Mouse (Mus musculus) cerebellum, postnatal 14 days (tissue): Measurements from ENCODE around the gene Auts2.
"Not testable (repeated sequence)": the region's sequence is repeated elsewhere in the genome, so short reads cannot be mapped to it uniquely, and the experiment has no call there.

Source experiments
- DNase-seq, 2 experiments: peaks; one replicate each; pipeline ENCODE4 v3.0.0; 2021; ENCODE audit warnings: mixed read lengths in 2 of 2

Auts2 gene

DNA sequence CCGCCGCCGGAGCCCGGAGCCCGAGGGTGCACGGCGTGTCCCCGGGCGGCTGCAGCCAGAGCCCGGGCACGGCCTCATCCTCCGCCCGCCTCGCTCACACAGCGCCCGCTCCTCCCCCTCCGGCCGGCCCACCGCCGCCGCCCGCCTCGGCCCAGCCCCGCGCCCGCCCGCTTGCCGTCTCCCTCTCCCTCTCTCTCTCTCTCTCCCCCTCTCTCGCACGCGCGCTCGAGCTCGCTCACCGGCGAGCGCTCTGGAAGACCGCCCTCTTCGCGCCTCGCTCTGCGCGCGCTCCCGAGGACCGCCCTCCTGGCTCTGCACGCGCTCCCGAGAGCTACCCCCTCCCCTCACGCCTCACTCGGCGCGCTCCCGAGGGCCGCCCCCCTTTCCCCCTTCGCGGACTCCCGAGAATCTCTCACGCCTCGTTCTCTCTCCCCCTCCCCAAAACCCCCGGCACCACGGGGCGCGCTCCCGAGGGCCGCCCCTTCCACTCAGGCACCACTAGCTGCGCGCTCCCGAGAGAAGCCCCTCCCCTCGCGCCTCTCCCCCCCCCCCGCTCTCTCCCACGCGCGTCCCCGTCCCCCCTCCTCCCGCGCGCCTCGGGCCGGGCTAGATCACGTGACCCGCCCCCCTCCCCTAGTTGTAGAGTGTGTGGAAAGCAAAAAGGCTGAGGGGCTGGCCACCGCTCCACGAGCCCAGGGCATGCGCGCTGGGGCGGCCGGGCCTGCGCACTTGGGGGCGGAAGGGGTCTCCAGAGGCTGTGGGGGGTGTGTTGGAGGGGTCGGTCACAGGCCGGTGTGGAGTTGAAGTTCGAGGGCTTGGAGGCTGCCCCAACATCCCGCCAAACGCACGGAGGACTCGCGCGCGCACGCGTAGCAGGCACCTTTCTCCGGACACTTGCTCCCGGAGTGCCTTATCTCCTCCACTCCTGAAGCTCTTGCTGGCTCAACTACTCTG is at the start of gene Auts2:
TSS of gene Auts2 (minus strand) at position 227 of the 954 bp plus-strand sequence.
- peak; percentile 91 to 93 for DNase-seq

DNA sequence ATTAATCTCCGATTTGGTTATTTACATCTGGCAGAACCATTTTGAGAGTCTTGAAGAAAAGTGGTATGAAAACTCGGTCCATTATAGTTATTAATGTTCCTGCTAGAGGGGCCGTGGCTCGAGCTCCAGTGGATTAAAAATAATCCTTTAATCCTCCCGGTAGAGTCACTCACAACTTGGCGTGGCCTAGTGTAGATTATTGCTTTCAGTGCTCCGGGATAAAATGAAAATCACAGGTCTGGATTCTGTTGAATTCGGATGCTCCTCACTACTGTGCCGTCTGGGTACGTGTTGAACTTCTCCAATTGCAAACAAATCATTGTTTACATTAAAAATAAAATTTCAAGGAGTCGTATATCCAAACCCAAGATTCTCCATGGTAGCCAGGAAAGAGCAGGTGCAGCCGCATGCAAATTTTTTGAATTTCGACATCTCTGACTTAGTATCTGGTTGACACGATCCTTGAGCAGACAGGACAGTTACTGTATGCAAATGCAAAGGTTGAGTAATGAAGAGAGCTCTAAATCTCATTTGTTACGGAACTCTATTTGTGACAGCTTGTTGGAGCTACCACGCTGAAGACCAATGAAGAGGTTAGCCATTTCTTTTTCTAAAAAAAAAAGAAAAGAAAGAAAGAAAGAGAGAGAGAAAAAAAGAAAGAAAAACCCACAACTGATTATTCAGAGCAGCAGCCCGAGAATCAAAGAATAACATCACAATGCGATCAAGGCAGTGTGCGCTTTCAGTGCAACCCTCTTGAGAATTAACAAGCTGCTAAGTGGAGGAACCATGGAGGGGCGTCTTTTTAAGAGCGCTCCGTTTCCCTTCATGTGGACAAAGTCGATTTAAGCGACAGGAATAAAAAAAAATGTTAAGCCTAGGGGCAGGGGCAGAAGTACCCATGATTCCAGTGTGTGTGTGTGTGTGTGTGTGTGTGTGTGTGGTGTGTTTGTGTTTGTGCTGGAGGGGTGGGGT is 48.9 kb upstream of the Auts2 start:
- no peak for DNase-seq

DNA sequence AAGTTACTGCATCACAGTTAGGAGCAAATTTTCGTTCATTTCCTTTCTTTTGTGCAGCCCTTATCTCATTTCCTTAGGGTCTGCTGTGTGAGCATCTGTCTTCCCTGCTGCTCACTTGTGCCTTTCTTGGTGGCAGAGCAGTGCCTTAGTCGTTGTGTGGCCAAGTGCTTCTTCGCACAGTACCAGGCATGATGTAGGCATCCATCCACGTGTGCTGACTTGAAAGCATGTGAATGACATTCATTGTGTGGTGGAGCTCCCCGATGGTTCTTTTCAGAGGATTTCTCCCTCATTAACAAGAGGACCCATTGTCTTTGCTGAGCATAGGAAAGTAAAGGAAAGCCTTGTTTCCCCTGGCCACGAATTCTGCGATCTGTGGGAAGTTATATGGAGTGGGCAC is 36.6 kb upstream of the Auts2 start:
- DNase-seq = no peak

DNA sequence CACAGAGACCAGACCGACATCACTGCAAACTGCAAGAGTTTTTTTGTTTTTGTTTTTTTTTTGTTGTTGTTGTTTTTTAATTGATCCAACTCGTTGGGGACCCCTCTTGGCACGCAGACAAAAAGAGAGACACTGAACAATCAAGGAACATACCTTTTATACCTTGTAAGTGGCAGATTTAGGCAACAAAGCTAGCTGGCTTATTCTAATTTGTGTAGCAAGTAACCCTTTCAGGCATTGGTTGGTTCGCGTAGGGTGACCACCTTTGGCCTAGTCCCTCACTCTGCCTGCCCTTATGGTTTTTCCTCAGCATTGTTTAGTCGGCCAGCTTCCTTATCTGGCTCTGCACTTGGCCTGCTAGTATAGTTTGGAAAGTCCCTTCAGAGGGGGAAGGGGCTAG is 17.6 kb upstream of the Auts2 start:
- DNase-seq = not testable (repeated sequence)

DNA sequence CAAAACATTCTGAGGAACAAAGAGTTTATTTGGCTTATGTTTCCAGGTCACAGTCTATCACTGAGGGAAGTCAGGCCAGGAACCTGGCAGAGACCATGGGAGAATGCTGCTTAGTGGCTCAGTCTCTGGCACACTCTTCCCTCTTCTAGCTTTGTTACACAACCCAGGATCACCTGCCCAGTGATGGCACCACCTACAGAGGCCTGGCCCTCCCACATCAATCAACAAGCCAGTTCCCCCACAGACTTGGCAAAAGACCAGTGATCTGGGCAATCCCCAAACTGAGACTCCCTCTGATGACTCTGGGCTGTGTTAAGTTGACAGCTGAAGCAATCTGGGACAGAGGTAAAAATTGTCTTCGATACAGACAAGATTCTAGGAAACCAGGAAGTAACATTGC is 2.6 kb upstream of the Auts2 start:
- DNase-seq = peak; percentile 38 to 68

DNA sequence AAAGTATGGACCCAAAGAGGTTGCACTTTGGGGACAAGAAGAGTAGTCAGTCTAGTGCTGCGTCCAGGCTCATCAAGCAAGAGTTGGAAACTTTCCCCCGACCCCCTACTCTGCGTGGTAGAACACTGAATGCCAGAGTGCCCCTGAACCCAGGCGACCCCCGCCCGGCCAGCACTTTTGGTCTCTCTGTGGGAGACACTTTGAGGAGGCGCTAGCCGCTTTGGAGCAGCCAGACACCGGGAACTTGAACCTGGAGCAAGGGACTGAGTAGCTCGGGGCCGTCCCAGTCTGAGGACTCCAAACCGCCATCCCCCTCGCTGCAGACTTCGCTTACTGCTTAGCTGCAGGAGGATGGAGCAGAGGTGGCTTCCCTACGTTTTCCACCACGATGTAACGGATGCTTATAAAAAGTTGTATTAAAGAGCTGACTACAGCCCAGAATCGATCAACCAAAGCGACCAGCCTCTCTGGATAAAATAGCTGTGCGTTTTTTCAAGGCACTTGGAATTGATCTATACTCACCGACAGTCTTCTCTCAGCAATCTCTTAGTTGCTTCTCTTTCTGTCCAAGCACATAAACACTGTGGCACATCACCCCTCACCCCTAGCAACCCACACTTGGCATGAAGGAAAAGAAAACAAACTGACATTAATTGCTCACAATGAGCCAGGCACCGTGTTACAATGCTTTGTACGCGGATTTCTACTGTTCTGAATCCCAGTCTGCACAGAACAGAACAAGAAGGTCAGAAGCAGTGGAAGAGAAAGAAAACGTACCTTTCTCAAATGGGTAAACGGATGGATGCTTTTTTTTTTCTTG is 1.2 kb upstream of the Auts2 start:
- peak; percentile 45 to 47 for DNase-seq

DNA sequence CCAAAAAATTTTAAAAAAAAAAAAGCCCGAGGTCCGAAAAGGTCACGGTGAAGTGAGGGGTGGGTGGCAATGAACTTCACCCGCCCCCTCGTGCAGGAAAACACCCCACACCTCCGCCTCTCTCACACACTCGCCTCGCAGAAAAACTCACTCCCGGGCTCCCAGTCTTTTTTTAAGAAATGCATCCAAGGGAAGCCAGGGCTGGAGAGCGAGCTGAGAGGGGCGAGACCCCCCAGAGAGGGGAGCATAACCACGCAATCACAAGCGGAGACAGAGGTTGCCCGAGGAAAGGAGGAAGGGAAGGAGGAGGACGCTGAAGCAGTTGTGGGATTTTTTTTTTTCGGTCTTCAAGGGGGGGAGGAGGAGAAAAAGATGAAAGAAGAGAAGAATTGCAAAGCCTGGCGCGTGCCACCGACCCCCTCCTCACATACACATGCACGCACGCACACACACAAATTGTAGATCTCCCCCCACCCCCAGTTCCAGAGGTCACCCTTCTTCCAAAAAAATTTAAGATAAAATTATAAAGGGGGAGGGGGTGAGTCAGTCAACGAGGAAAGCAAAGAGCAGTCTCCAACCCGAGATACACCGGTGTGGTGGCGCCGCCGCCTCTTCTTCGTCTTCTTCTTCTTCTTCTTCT is 643 bp downstream of the Auts2 start:
- peak; percentile 51 to 61 for DNase-seq

DNA sequence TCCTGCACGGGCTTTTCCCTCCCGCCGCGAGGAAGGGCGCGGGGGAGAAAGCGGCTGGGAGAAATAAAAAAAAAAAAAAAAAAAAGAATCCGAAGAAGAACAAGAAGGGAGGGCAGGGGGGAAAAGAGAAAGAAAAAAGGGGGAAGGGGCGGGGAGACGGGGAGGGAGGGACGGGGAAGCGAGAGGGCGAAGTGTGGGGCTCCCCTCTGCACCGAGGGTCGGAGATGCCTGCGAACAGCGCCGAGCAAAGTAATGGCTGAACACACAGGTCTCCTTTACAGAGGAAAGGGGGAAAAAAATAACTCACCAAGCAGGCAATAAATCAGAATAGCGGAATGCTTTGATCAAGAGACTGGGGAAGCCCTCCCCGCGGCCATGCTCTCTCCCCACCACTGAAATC is 1.2 kb downstream of the Auts2 start:
- DNase-seq = peak; percentile 40 to 44

DNA sequence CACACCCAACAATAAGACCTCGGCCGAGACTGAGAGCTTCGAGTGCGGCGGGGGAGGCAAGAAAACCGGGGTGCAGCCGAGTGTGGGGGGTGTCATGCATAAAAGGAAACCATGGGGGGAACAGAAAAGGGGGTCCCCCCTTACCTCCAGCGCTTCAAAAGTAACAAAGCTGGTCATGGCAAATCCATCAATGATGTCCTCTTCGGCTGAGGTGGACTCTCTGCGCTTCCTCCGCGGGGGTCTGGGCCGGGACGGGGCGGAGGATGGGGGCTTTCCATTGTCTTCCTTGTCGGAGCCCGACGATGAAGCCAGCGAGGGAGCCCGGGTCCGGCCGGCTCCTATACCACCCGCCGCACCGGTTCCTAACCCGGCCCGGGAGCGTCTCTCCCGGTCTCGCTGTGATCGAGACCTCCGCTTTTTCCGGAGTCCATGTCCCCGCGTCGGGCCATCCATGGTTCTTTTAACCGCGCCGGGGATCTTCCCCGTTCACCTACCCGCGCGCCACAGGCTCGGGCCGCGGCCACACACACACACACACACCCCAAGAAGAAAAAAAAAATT is 1.7 kb downstream of the Auts2 start:
- DNase-seq = peak; percentile 64 to 74

DNA sequence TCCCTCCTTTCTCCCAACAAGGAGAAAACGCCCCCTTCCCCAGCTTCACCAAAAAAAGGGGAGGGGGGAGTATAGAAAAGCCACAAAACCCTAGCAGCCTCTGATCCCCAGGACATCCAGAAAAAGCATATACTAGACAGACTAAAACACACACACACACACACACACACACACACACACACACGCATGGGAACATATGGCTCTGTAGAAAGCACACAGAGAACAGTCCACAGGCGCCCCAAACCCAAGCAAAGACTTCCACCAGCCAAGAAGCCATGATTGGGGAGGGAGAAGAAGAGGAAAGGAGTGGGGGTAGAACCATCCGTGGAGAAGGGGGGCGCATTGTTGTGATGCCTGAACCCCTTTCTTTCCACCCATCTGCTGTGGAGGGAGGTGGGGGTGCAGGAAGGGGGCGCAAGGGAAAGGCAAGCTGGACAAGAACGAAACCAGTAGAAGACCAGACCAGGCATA is 2.3 kb downstream of the Auts2 start:
- DNase-seq = peak; percentile 65 to 70

DNA sequence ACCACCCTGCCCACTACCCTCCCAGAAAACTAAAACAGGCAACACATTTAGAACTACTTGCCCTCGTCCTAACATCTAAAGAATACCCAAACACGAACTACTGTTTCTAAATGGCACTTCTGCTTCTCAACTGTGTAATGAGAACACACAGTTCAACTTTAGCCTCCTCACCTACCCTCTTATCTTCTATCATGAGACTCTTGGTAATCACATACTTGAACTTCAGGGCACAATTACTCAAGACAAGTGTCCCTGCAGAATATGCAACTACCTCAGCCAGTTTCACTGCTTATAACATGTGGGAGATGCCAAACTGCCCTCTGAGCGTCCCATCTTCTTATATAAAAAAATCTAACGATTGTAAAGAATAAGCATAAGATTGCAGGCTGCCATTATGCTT is 5.7 kb downstream of the Auts2 start:
- DNase-seq = no peak

DNA sequence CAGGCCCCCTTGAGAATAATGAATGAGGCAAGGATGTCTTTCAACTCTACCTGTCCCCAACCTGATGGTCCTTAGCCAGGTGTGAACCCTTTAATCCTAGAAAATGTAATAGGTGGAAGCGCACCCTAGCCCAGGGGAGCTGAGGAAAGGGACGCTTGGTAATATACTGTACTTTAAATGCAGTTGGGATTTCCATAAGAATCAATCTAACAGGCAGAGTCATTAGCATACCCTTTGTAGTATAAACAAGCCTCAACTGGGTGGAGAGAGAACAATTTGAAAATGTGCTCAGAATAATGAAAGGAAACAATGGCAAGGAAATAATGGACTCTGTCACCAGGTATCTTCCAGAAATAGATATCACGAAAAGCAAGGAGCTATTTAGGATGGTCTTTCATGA is 16.7 kb downstream of the Auts2 start:
- DNase-seq = no peak

DNA sequence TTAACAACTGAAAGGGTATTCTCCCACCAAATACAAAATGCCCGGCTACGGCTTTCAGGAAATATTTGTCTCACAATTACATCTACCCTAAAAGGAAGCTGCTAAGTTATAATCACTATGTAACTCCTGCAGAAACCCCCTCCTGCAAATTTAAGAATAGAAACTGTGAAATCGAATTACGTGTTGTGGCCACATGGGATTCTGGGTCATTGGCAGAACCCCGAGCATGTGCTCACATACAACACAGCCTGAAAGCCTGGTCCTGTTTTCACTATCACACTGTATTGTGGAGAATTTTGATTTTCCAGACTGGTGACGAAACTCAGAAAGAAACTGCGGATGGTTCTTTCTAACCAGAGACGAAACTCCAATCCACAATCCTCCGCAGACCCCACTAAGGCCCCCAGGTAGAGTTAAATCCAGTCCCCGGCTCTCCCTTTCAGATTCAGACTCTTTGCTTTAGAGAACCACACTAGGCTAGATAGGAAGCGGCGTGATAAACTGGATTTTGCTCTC is 21.7 kb downstream of the Auts2 start:
- no peak for DNase-seq

DNA sequence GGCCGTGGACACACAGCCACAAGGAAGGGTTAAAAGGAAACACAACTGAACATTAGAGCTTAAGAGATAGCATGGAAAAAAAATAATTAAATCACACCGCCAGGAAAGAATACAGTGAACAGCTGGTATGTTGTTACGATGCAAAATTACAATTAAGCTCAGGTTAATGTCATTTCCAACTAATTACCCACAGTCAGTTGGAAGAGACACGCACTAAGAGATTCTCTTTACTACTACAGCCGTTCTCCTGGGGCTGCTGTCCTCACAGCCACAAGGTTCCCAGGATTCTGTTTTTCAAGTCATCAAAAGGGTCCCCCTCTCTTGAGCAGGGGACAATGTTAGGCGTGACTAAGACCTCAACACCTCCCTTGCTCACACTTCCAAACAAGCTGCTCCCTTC is 25.3 kb downstream of the Auts2 start:
- DNase-seq = no peak

DNA sequence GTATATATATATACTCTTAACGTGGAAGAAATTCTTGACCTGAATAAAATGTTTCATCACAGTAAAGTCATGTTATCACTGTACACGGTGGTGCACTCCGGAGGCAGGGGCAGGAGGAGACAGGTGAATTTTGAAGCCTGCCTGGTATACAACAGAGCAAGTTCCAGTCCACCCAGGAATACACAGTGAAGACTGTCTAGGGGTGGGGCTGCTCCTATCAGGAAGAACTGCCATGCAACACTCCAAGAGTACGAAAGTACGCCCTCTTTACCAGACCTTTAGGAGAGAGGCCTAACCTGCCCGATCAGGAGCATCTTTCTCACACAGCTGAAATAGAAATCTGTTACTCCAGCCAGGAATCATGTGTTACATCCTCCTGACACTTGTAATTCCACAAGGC is 28.6 kb downstream of the Auts2 start:
- DNase-seq = no peak

DNA sequence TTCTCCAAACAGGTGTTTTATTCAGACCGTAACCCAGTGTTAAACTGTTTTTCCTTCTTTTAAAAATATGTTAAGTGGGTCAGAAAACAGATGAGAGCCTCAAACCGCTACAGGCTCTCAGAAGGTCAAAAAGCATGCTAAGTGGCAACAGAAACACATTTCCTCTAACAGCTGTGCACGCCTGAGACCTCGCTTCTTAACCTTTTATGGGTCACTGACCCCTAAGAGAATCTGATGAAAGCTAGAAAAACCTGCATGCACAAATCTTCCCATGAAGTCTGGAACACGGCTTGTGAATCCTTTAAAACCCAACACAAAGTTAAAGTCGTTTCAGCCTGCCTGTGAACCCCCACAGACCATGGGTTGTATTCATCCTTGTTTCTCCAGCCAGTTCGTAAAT is 29.9 kb downstream of the Auts2 start:
- DNase-seq = no peak

DNA sequence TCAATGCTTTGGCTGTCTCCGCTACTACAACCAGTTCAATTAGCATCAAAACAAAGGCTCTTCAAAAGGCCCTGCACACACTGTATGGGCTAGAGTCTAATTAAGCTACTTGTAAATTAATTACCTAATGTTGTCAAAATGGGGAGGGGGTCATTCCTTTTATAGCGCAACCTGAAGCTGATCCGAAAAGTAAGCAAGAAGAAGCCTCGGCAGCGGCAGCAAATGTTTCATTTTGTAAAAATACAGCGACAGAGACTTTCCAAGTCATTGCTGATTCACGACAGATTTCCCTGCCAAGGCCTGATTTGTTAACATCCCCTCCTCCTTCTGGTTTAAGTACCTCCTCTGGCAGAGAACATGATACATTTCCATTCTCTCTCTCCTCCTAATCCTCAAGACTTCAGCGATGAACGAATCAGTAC is 33.7 kb downstream of the Auts2 start:
- DNase-seq = peak in 1 of 2 experiments; percentile 35

DNA sequence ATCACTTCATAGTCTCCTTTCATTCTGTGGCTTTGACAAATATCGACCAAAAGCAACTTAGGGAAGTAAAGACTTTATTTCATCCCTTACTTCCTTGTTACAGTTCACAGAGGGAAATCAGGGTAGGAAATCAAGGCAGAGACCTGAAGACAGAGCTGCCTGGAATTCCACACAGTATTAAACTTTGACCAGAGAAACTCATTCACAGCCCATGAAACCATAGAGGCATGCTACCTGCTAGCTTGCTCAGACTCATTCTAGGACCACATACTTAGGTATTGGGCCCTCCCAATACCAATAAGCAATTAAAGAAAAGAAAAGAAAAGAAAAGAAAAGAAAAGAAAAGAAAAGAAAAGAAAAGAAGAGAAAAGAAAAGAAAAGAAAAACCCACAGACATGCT is 38.3 kb downstream of the Auts2 start:
- DNase-seq = no peak

DNA sequence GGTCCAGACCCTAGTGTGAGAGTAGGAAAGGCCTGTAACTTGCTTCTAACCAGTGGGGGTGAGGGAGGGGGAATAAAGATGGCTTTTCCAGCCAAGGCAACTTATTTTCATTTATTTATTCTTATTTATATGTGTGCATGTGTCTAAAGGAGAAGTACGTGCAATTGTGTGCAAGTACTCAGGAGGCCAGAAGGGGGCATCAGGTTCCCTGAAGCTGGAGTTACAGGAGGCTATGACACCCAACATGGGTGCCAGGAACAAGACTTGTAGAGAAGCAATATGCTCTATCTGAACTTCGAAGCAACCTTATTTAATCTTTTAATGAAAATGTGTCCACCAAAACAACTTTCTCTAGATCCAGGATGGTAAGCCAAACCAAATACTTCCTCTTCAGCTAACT is 39.7 kb downstream of the Auts2 start:
- no peak for DNase-seq

DNA sequence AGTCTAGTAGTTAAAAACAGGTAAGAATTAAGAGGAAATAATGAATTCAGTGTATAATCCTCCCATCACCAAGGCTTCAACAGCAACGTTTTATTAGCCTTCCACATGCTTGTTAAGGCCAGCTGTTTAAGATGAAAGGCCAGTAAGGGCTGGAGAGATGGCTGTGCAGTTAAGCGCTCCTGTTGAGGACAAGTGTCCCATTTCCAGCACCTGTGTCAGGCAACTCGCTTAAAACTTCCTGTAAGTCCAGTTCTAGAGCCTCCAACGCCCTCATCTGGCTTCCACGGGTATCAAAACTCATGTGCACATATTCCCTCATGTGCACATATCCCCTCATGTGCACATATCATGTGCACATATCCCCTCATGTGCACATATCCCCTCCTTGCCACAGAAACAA is 41.1 kb downstream of the Auts2 start:
- no peak for DNase-seq

DNA sequence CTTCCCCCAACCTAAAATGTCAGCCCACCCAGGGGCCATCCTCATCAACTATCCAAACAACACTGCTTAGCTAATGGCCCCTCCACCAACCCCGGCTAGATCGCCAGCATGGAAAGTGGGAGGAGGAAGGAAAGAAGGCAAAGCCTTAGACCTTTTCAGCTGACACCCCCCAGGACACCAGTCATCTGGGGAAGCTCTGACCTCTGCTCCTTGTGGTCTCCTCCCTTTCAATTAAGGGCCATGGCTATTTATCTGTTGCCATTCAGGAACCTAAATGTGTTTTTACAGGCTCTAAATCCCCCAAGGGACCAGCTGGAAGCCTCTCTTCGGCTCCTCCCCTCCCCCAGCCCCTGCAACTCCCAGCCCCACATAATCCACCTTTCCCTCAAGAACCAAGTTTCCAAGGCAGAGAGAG is 42.3 kb downstream of the Auts2 start:
- DNase-seq = no peak
